Mouse (Mus musculus) adrenal gland, postnatal 36 days (tissue): Measurements from ENCODE around the gene Fmnl2. TPM values are rescaled to one million over a fixed set of nuclear protein-coding genes. Genes with fewer than 3 reads are reported as not detected.

ENCODE experiments used
- DNase-seq, 2 experiments: peaks; one replicate each; pipeline ENCODE4 v3.0.0; 2021; ENCODE audit warnings: mixed read lengths in 1 of 2
- total RNA-seq, 2 experiments: library from RNA; stranded (reverse); gene quantifications; 2 replicates each; pipeline ENCODE4 v1.2.3; 2021

The Fmnl2 gene
- total RNA-seq, 2 experiments from 2014 or later, result 20.7 to 41.7 TPM

DNA sequence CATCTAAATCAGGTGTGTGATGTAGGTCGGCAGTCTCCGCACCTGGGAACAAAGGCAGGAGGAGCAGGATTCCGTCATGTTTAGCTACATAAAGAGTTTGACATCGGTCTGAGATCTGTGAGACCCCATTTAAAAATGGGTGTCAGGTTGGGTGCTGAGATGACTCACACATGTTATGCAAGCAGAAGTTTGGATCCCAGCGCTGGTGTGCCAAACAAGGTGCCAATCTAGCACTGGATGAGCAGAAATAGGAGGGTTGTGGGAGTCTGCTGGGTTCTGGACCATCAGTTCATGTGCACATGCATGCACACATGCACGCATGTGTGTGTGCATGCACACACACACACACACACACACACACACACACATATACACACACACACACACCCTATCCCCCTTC is 129.4 kb downstream of the Fmnl2 start:
- DNase-seq, result no peak

DNA sequence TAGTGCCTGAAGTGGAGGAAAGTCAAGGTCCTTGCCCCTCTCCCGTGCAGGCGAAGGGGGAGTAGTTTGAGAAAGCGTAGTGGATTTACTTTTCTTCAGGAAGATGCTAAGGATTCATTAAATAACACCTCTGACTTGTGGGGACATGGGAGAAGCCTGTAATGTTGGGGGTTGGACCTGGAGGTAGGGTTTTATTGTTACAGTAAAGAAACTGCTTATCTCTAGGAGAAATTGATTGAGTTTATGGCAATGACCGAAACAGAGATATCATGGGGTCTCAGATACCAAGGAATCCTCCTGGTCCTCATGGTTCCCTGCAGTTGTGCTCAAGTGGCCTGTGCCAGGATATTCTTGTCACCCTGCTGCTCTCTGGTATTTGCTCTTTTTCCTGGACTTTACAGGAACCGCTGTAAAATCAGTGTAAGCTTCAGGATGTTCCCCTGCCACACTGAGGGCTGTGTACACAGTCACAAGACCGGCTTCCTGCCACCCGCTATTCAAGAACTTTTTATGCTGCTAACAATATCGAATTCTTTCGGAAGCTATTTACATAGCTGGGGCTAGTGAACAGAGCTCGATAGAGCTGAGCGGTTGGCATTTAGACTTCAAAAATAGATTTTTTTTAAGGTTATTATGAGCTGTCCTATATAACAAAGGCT is 130.1 kb downstream of the Fmnl2 start:
- peak; percentile 23 to 27 for DNase-seq

GRCm38 (mm10) chr2:52989316-52989715 is 131.7 kb downstream of the Fmnl2 start:
- no peak for DNase-seq

DNA sequence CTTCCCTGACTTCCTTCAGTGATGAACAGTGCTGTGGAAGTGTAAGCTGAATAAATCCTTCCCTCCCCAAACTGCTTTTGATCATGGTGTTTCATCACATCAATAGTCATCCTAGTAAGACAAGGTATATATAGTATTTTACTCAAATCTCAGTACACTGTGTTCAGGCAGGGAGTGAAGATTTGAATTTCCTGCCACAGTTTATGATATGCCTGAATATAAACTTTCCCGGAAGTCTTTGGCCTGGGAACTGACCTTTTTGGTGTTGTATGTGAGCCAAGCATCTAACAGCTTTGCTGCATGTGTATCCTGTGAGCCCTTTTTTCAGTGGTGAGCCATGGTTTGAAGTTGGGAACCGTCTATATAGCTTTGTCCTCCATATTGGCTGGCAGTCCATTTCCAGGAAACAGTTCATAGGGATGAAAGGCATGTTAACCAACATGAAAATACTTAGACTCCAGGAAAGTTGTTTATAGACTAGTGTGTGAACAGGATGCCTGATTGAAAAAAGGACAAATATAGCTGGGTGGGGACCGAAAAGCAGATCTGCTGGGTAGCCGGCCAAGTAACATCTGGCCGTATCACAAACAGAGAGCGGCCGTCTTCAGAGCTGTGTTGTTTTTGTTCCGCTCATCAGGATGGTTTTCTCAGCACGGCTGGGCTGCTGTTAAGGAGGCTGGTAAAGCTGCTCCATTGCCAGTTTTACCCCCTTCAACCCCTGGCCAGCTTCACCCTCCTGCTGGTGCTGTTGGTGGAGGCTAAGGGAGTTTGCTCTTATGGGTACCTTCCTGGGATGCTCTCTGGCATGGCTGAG is 133.4 kb downstream of the Fmnl2 start:
- no peak for DNase-seq

DNA sequence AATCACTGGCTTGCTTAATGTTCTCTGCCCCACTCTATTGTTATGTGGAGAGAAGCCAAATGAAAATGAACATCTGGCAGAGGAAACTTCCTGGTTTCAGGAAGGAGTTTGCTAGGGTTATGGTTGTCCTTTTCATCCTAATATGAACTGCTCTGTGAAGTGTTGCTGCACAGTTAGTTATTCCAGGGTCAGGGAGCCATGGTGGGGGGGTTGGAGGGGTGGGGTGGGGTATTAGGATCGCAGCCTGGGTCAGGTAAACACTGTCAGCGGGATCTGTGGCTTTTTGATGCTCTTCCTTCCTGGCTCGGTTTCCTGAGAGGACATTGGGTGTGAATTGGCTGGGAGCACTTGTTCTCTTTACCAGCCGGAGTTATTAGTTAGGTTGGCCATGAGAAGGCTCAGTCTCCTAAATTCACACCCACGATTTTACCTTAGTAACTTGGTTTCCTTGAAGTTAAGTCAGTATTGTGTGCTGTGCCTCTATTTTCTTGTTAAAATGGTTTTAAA is 134.1 kb downstream of the Fmnl2 start:
- DNase-seq, result no peak

- no peak for DNase-seq
Measured at GRCm38 (mm10) chr2:52993241-52993640, 135.6 kb downstream of the Fmnl2 start.

GRCm38 (mm10) chr2:52994526-52994925 is 136.9 kb downstream of the Fmnl2 start:
- peak; percentile 37 to 42 for DNase-seq

DNA sequence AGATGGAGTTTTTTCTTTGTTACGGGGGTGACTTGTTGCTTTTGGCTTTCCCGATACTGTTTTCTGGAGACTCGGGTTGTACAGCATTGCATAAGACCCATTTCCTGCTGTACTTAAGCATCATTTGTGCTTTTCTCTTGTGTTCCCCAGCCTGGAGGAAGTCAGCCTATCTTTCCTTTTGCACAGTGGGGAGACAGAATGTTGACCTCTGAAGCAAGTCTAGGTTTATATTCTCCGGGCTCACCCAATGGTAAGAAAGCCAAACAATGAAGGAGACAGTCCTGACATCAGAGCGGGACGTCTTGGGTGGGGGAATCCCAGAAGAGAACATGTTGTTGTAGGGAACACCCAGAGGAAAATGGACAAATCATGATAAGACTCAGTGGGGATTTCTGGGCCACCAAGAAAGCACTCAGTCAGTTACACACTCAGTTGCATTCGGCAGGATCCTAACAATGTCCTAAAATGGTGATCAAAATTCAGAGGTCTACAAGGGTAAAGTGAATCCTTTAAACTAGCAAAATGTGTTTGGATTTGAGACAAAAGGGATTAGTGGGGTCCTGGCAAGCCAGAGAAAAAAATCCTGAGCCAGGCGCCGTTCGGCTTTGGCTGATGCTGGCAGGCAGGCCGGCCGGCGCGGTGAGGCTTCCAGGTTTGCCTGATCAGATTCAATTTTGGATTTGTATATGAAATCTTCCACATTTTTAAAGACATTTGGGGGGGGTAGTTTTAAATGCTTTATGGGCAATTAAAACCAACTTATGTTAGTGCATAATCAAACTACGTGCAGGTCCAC is 140.5 kb downstream of the Fmnl2 start:
- no peak for DNase-seq

DNA sequence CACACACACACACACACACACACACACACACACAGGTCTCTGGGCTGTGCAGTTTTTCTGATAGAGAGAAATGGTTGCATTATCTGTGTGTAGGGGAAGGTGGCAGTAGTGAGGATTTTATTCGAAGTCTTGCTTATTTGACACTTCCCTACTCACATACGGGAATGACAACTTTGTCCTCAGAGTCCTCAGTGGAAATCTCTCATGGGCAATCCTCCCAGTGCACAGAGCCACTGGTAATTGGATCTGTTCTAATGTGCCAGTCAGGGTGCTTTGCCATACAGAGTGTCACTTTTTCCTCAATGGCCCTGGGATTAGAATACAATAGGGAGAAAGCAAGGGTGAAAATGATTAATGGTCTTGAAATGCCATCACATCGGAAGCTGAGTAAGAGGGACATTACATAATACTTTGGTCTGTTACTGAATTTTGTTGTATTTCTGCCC is 141.9 kb downstream of the Fmnl2 start:
- peak in 1 of 2 experiments; percentile 25 for DNase-seq

GRCm38 (mm10) chr2:53000446-53000845 is 142.8 kb downstream of the Fmnl2 start:
- peak in 1 of 2 experiments; percentile 20 for DNase-seq

- no peak for DNase-seq
Measured at GRCm38 (mm10) chr2:53006161-53006560, 148.5 kb downstream of the Fmnl2 start.

DNA sequence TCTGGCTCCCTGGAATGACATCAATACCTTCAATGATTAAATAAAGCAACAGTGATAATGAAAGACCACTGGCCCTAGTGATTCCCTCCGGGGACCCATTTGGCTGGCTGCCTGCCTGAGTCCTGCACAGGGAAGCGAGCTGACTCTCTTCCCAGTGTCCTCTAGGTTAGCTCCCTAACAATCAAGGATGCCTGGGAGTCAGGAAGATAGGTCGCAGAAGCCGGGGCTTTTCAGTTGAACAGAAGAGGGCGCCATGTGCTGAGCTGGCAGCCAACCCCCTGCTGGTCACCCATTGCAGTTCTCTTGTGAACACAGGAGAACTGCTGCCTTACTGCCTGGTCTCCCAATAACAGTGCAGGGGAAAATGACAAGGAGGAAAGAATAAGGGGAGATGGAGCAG is 149.5 kb downstream of the Fmnl2 start:
- peak; percentile 79 to 82 for DNase-seq

GRCm38 (mm10) chr2:53013051-53013450 is 155.4 kb downstream of the Fmnl2 start:
- no peak for DNase-seq

- DNase-seq, result no peak
Measured at GRCm38 (mm10) chr2:53014451-53014850, 156.8 kb downstream of the Fmnl2 start.

DNA sequence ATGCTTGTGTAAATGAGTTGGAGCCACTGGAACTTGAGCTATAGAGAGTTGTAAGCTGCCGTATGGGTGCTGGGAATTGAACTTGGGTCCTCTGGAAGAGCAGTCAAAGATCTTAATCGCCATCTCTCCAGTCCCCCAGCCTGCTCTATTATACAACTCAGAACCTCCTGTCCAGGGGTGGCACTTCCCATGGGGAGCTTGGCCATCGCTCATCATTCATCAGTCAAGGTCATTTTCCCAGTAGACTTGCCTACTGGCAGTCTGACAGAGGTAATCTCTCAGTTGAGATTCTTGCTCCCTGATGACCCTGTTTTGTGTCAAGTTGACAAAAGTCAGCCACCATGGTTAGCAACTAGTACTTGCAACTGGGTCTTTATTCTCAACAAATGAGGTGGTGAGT is 165.3 kb downstream of the Fmnl2 start:
- peak in 1 of 2 experiments; percentile 11 for DNase-seq

DNA sequence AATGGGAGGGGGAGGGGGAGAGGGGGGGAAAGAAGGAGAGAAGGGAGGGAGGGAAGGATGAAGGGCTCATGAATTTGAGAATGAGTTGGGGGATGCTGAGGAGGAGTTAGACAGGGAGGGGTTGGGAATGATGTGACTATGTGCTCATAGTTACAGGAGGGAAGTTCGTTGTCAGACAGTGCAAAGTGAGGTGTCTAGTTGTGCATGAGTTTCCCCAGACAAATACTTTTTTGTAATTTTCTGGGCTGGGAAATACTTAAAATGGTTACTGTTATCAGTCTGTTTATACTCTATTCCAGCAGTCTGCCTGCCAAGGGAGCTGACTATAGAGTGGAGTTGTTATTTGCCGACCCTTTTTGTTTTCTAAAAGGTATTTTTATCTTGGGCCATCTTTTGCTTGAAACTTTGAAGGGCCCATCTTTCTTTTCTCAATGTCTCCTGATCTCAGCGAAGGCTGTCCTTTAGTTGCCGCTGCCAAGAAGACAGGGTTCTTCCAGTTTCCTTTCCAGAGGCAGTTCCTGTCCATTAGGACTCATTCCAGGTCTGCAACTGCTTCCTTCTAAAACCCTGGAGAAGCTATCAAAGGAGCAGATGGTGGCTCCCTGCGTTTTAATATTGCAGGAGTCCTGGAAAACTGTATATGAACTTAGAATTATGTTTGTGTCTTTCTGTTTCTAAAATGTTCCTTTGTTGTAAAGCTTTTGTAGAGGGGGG is 168.6 kb downstream of the Fmnl2 start:
- peak in 1 of 2 experiments; percentile 18 for DNase-seq

DNA sequence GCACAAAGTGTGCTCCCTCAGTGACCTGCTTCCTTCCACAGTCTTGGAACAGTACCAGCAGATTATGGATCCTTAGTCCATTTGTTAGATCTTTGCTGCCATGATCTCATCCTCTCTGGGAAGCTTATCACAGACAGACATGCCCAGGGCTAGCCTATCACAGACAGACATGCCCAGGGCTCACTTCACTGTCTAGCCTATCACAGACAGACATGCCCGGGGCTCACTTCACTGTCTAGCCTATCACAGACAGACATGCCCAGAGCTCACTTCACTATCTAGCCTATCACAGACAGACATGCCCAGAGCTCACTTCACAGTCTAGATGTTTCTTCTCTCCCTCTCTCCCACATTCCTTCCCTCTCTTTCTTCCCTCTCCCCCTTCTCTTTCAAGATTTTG is 171.2 kb downstream of the Fmnl2 start:
- DNase-seq, result no peak

DNA sequence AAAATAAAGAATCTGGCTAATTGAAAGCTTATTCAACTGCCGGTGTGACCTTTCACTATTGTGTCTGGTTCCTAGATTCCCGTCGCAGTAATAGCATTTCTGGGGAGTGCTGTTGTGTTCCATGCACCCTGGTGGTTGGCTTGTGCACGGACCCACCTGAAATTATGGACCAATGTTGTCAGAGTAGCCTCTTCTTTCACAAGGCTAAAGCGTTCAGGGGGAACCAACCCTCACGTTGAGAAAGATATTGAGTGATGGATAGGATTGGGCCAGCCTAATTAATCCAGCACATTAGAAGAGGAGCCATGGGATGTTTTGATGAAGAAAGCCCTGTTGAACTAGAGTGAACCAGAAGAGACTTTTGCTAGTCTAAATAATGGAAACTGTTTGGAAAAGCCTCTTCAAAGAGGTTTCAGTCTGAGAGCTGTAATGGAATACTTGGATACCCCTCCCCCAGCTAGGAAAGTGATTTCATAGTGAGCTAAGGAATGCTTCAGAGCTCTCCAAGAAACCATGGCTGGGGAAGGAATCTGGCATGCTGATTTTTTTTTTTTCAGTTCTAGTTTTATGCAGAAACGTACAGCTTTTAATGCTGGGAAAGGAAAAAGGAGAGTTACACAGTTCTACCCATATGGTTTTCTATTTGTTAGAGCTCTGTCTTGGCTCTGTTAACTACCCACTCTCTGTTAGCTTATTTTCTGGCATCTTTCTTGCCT is 172.2 kb downstream of the Fmnl2 start:
- no peak for DNase-seq

DNA sequence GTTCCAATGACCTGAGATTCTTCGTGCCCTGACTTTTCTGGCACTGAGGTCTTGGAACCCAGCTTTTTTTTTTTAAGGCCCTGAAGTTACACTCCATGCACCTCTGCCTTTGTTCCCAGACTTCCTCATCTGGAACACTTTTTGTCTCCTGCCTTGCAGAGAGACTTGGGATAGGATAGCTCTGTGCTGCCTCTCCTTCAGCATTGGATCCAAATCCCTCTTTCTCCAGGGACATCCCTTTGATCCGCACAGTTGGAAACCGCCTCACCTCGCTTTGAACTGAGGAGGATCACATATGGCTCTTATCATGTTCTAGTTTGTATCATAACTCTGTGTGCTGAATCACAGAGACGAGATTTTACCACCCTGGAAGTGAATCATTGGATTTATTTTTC is 172.8 kb downstream of the Fmnl2 start:
- DNase-seq, result no peak

DNA sequence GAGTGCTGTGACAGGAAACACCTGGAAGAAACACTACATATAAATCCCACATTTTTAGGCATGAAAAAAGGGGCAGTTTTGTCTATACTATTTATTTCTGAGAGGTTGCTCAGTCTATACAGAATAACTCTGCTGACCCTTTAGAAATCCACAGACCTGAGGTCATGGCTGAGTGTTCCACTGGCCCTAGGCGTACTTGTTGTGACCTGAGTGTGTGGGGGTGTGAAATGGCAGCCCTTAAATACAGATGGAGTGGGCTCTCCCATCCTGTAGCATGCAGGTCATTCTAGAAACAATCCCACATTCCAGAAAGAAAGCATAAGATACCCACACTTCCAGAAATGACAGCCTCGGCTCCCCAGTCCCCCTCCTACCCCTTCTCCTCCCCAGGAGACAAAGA is 180.6 kb downstream of the Fmnl2 start:
- DNase-seq, result no peak

GRCm38 (mm10) chr2:53038737-53039136 is 181.1 kb downstream of the Fmnl2 start:
- no peak for DNase-seq
